Mouse (Mus musculus): Measurements from ENCODE around the gene Smad6.

Gene Smad6

DNA sequence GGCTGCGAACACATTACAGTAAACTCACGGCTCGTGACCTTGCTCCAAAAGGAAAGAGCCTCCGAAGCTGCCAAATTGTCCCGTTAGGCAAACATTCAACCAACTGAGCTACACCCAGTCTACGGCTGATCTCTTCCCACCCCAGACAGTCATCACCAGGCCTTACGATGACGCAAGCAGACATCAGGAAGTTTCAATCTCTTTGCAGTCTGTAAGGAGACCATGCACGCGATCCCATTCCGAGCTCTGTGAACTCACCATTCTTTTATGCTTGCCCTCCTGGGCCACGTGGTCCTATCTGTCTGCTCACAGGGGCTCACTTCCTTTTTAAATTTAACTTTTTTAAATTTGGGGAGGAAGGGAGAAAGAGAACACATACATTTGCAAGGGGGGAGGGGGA, 32.6 kb downstream of the Smad6 start:
- no peak for DNase-seq (ENCODE audit: low spot score in 2 of 2)

DNA sequence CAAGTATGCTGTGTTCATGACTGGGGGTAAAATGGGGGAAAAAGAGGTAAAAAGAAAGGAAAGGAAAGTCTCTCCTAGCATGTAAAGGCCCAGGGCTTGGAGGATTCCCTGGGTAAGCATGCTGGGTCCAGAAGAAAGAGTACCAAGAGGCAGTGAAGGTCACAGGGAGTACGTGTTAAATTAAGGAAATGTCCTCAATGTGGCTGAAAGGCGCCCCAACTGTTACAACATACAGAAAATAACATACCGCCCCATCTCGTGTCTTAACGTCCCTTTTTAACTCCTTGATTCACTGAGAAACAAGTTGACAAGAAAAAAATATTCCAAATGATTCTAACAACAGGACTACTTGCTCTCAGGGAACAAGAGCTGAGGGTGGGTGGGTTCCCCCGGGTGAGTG, 36.7 kb downstream of the Smad6 start:
- no peak for DNase-seq (ENCODE audit: low spot score in 2 of 2)

DNA sequence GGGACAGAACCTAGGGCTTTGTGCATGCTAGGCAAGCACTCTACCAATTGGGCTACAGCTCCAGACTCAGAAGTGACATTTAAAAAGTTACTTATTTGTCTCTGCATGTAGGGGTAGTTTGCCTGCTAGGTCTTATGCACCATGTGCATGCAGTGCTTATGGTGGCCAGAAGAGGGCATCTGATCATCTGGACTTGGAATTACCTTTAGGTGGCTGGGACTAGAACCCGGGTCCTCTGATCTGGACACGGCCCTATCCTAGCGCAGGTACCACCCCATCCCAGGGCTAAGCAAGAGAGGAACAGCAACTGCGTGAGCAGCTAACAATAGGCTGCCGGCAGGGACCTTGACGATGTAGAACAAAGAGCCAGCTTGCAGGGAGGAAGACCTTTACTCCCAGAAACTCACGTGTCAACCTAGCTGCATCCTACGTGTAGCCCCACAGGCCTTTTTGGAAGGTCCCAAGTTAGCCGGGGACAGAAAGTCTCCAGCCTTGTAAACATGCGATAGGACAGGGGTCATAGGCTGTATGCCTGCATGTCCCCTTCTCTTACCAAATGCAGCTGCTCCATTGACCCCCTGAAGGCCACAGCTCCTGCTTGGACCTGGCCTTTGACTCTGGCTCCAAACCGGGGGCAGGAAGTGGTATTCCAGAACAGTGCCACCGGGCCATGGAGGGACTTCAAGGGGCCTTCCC, 38.8 kb downstream of the Smad6 start:
- no peak for DNase-seq (ENCODE audit: low spot score in 2 of 2)

- no peak for DNase-seq (ENCODE audit: low spot score in 2 of 2)
Observed at GRCm38 (mm10) chr9:63981912-63982311, 39.9 kb downstream of the Smad6 start.

DNA sequence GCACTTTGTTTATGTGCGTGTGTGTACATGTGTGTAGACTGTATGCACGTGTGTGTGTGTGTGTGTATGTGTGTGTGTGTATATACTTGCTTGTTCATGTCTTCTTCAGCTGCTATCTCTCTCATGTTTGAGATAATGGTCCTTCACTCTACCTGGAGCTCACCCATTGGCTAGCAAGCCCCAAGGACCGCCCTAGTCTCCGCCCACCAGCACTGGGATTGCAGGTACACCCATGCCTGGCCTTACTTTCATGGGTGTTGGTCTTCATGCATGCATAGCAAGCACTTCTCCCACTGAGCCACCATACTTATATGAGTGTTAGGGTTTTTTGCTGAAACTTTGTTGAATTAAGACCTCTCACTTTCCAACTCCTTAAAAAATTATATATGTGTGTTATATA, 40.5 kb downstream of the Smad6 start:
- no peak for DNase-seq (ENCODE audit: low spot score in 2 of 2)

DNA sequence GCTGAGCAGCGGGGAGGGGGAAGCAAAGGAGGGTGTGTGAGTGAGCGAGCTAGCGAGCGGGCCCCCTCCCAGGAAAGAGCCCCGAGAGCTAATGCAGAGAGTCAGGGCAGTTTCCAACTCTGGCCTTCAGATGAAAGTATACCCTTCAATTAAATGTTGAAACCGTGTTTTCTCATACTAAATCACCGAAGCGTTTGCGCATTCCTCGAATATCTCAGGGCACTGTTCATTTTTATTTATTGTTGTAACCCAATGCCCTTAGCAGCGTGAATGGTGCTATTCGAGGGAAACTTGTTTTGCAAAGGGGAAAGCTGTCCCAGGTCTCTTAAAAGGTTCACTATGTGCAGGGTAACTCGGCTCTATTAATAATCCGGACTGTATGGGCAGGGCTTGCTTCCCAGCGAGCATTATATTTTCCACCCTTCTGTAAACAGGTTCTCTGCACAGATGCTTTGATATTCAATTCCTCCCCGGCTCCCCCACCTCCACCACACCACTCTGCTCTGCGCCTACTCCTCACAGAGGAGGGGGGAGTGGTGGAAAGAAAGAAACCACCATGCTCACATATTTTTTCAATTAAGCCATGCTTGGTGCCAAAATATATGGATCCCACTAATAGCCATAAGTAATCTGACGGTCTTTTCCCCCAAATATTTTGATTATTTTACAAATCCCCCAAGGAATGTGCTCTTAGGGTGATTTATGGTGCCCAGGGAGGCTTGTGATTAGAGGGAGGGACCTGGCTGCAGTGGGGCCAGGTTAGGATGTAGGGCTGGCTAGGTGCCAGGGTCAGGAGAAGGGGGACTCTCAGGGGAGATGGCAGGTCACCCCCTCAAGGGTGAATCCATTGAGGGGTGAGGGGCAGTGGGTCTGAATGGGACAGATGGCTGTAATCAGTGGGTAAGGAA, 41.4 kb downstream of the Smad6 start:
- DNase-seq (ENCODE audit: low spot score in 2 of 2), result no peak

GRCm38 (mm10) chr9:63979275-63979674, 42.6 kb downstream of the Smad6 start:
- no peak for DNase-seq (ENCODE audit: low spot score in 2 of 2)

- DNase-seq (ENCODE audit: low spot score in 2 of 2), result no peak
Observed at GRCm38 (mm10) chr9:63978682-63979081, 43.2 kb downstream of the Smad6 start.

DNA sequence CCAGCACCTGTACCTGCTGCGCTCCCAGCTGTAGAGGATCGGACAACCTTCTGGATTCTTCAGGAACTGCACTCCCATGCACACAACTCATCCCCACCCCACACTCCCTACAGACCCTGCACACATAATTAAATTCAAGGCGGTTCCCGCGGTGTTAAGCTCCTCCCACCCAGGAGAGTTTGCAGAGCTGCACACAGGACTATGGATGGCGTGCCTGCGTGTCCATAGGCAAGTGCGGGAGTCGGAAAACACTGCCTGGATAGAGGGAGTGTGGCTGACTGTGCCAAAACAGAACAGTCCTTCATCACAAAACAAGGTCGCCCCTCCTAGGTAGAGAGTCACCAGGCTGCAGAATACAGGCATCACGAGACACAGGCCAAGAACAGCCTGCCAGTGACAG, 45.9 kb downstream of the Smad6 start:
- no peak for DNase-seq (ENCODE audit: low spot score in 2 of 2)

- DNase-seq (ENCODE audit: low spot score in 2 of 2), result no peak
Observed at GRCm38 (mm10) chr9:63974258-63975023, 47.4 kb downstream of the Smad6 start.

GRCm38 (mm10) chr9:63973662-63974190, 48.1 kb downstream of the Smad6 start:
- DNase-seq (ENCODE audit: low spot score in 2 of 2), result no peak

GRCm38 (mm10) chr9:63972576-63973290, 49.1 kb downstream of the Smad6 start:
- DNase-seq (ENCODE audit: low spot score in 2 of 2), result no peak

DNA sequence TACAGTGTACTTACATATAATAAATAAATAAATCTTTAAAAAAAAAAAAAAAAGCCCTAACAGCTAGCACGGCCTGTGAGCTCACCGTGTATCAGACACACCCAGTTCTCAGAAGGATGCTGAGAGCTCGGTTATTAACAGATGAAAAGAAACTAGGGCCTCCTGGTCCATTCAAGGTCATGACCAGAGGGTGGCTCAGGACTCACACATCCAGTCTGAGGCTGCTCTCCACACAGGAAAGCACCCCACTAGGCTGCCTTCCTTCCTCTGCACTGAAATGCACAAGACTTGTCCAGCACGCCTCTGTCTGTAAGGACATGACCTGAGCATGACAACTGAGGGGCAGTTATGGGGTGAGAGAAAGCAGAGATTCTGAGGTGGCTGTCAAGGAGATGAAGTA, 50.3 kb downstream of the Smad6 start:
- DNase-seq (ENCODE audit: low spot score in 2 of 2), result peak in 1 of 2 experiments; percentile 40

- DNase-seq (ENCODE audit: low spot score in 2 of 2), result no peak
Observed at GRCm38 (mm10) chr9:63970836-63971235, 51.0 kb downstream of the Smad6 start.

DNA sequence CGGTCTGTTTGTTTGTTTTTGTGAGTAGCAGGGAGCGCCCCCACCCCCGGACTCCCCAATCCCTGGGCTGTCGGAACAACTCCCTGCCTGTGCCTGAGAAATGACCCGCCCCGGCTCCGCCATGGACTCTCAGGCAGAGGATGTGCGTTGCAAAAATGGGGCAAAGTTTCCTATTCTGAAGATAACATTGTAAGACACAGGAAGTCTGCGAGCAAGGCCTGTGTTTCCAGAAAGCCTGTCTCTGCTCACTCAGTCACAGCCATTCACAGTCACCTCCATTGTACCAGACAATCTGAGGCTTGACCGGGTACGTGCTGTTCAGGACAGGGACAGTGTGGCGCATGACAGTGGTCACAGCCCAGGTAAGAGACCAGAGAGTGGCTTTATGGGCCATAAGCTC, 51.5 kb downstream of the Smad6 start:
- DNase-seq (ENCODE audit: low spot score in 2 of 2), result peak; percentile 75 to 81

GRCm38 (mm10) chr9:63969467-63969866, 52.4 kb downstream of the Smad6 start:
- DNase-seq (ENCODE audit: low spot score in 2 of 2), result no peak

DNA sequence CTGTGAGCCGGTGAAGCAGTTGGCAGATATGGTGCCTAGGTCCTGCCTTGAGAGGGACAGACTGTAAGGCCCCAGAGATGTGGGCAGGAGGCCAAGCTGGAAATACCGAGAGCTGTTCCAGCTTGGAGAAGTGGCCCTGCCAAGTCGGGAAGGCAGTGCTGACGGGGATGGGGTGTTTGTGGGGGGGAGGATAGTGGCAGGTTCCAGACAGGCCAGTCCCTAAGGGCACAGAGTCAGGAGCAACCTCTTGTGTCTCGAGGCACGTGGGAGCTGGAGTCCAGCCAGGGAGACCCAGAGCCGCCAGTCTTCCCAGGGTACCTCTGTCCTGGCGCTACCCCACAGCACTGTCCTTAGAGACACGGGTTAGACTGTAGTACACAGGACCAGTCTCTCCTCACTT, 53.3 kb downstream of the Smad6 start:
- peak; percentile 95 for DNase-seq (ENCODE audit: low spot score in 2 of 2)

- DNase-seq (ENCODE audit: low spot score in 2 of 2), result peak; percentile 24 to 36
Observed at GRCm38 (mm10) chr9:63967408-63968172, 54.3 kb downstream of the Smad6 start.

DNA sequence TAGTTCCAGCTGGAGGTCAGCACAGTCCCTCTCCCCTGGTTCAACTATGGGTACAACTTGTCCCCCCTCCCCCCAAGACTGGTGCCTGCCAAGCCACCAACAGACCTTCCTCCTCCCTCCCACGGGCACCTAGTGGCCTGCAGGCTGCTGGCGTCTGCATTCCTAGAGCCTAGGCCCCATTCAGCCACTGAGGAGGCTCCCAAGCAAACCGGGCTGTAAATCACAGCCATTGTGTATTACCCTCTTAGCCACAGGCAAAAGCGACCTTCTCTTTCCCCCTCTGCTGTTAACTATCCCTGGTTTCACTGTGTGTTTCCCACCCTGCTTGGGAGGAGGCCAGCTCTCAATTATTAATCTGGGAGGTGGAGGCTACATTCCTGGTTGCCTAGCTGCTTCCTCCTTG, 56.3 kb downstream of the Smad6 start:
- no peak for DNase-seq (ENCODE audit: low spot score in 2 of 2)

- DNase-seq (ENCODE audit: low spot score in 2 of 2), result no peak
Observed at GRCm38 (mm10) chr9:63961881-63962280, 60.0 kb downstream of the Smad6 start.

- no peak for DNase-seq (ENCODE audit: low spot score in 2 of 2)
Observed at GRCm38 (mm10) chr9:63960829-63961185, 61.1 kb downstream of the Smad6 start.

Measured in heart, adult 9 months (tissue).